In genomic region chr14:33959341-33959740, GRCm38 (mm10) we compare ENCODE assay signal across 10 mouse cellular contexts. TPM values are rescaled to one million over a fixed set of nuclear protein-coding genes. Genes with fewer than 3 reads are reported as not detected.
A peak's percentile ranks its signal among the peaks of the same experiment; 100 is the strongest.
DNase-seq lines count a peak whose midpoint lies in the region; ATAC-seq and TF ChIP-seq lines count a peak whose summit lies in the region.
"Had no signal": no experiment of that assay in that cellular context is flagged by ENCODE, and none has a peak within 500 bp of the region (broad histone marks: within the 10 kb centered on the region; RNA-seq: fewer than 3 reads in every experiment).

No protein-coding gene starts in this region.

- H3K4me2 ChIP-seq in liver, embryonic 14.5 days (ENCODE audit: low read depth): no peak overlapping the region

- no peak overlapping the region for H3K4me3 ChIP-seq in liver, embryonic 14.5 days (ENCODE audit: insufficient read depth in 1 of 2, low read depth in 2 of 2, low read length in 2 of 2)
- H3K4me3 ChIP-seq in testis, adult 2 months (ENCODE audit: control insufficient read depth, low read depth, low read length): no peak overlapping the region
- H3K4me3 ChIP-seq: myocyte had no signal

- H3K9ac ChIP-seq in liver, embryonic 14.5 days (replicated peaks): no peak overlapping the region

- no peaks in the 10 kb centered on the region for H3K4me1 ChIP-seq in liver, embryonic 14.5 days (replicated peaks; ENCODE audit: control insufficient read depth in 2 of 2, insufficient read depth in 2 of 2, low read length in 1 of 2)
- peaks cover 9% of the 10 kb centered on the region for H3K4me1 ChIP-seq in testis, adult 2 months (ENCODE audit: control insufficient read depth, insufficient read depth, low read length)

- H3K36me3 ChIP-seq in liver, embryonic 14.5 days (replicated peaks; ENCODE audit: control insufficient read depth, insufficient read depth, low read depth): no peaks in the 10 kb centered on the region
- no peaks in the 10 kb centered on the region for H3K36me3 ChIP-seq in testis, adult 2 months (ENCODE audit: control insufficient read depth, insufficient read depth, low read length)

- 10% methylated on average over 9 of the region's 9 CpGs for WGBS in liver, embryonic 14.5 days (ENCODE audit: insufficient replicate concordance)

- no peak for TF ChIP-seq EP300 in liver, embryonic 14.5 days (IDR thresholded peaks at IDR 0.05; ENCODE audit: low read depth)

- no peak for TF ChIP-seq POLR2A in testis, adult 2 months (IDR thresholded peaks at IDR 0.05; ENCODE audit: control insufficient read depth, low read depth, low read length)

- H3K9me3 ChIP-seq in liver, embryonic 14.5 days (ENCODE audit: control insufficient read depth, low read length): no peaks in the 10 kb centered on the region

- no peak overlapping the region for H3K27ac ChIP-seq in liver, embryonic 14.5 days
- H3K27ac ChIP-seq in testis, adult 2 months (ENCODE audit: control insufficient read depth, insufficient read depth, low read depth, low read length): no peak overlapping the region

- H3K27me3 ChIP-seq in liver, embryonic 14.5 days (ENCODE audit: control insufficient read depth, insufficient read depth, low read length): no peaks in the 10 kb centered on the region
- H3K27me3 ChIP-seq in testis, adult 2 months (ENCODE audit: control insufficient read depth, insufficient read depth, low read length): no peaks in the 10 kb centered on the region

- ATAC-seq in liver, embryonic 14.5 days (ENCODE audit: insufficient read depth): no peak

- TF ChIP-seq CTCF in liver, embryonic 14.5 days (IDR thresholded peaks at IDR 0.05; ENCODE audit: low read depth): peak; percentile 77
- TF ChIP-seq CTCF in testis, adult 2 months (IDR thresholded peaks at IDR 0.05; ENCODE audit: control insufficient read depth, insufficient read depth, insufficient replicate concordance, low read depth, low read length): peak; percentile 74; the same call in 1 of the 2 replicates

- DNase-seq in adrenal gland, adult (ENCODE audit: inconsistent age in 2 of 2, low spot score in 1 of 2): peak; percentile 44 to 81
- no peak for DNase-seq in adrenal gland, postnatal 4 days (ENCODE audit: low spot score in 2 of 2)
- DNase-seq in ovary, postnatal 14 days (ENCODE audit: low spot score): peak; percentile 50
- no peak for DNase-seq in ovary, postnatal 10 days (ENCODE audit: low spot score)
- DNase-seq in cerebellum, postnatal 36 days: peak; percentile 66 to 72
- peak; percentile 36 to 68 for DNase-seq in heart, postnatal 14 days
- DNase-seq in liver, embryonic 14.5 days (ENCODE audit: low read depth in 3 of 3, low spot score in 3 of 3): no peak

- intact Hi-C loops in heart, postnatal 14 days (cut with DNase I): loop anchor here (5.0 kb wide), 2 partner anchors 143 to 278 kb away; partner anchors contain the start of gene A630023A22Rik

RNA-seq across cellular contexts. Expression of gene Rbp3, which starts 5.5 kb away (rescaled TPM):
- total RNA-seq in adrenal gland, postnatal 4 days (2021): not detected
- total RNA-seq in heart, postnatal 14 days (2021): not detected
- 0.02 TPM in 2 replicates for polyA plus RNA-seq in liver, embryonic 14.5 days (2012; rRNA removed)
- not detected in 2 replicates for polyA plus RNA-seq in liver, embryonic 14.5 days (2014; fragmentation: Nextera tagmentation; extraction: Ambion mirVana)
- 0.02 TPM in 2 replicates for polyA plus RNA-seq in testis, adult 2 months (2012; rRNA removed)
- polyA plus RNA-seq: heart, embryonic 14.5 days had no signal

RNA-seq across cellular contexts. Expression of gene Gdf2, which starts 18.5 kb away (rescaled TPM):
- 1 to 10 TPM in 1 of 2 experiments, under 1 TPM in 1; 0.25 to 1.5 TPM for total RNA-seq in adrenal gland, postnatal 4 days (2021)
- under 1 TPM; 0.17 to 0.20 TPM for total RNA-seq in heart, postnatal 14 days (2021)
- 3.6 and 4.1 TPM in 2 replicates for polyA plus RNA-seq in liver, embryonic 14.5 days (2012; rRNA removed)
- 6.6 and 7.9 TPM in 2 replicates for polyA plus RNA-seq in liver, embryonic 14.5 days (2014; fragmentation: Nextera tagmentation; extraction: Ambion mirVana)
- not detected in 2 replicates for polyA plus RNA-seq in testis, adult 2 months (2012; rRNA removed)
- polyA plus RNA-seq: heart, embryonic 14.5 days; myocyte had no signal

RNA-seq across cellular contexts. Expression of gene Zfp488, which starts 19.2 kb away (rescaled TPM):
- total RNA-seq in adrenal gland, postnatal 4 days (2021): under 1 TPM; 0.08 to 0.17 TPM
- not detected for total RNA-seq in heart, postnatal 14 days (2021)
- 0.02 TPM in 1 of 2 replicates, not detected in the other for polyA plus RNA-seq in liver, embryonic 14.5 days (2012; rRNA removed)
- polyA plus RNA-seq in liver, embryonic 14.5 days (2014; fragmentation: Nextera tagmentation; extraction: Ambion mirVana): not detected in 2 replicates
- polyA plus RNA-seq in testis, adult 2 months (2012; rRNA removed): 0.46 and 0.55 TPM in 2 replicates
- polyA plus RNA-seq: heart, embryonic 14.5 days; myocyte had no signal

RNA-seq across cellular contexts. Expression of gene Gdf10, which starts 36.0 kb away (rescaled TPM):
- total RNA-seq in adrenal gland, postnatal 4 days (2021): 10 to 100 TPM; 10.9 to 11.6 TPM
- total RNA-seq in heart, postnatal 14 days (2021): 1 to 10 TPM; 2.6 to 3.9 TPM
- polyA plus RNA-seq in liver, embryonic 14.5 days (2012; rRNA removed): 3.7 and 3.9 TPM in 2 replicates
- polyA plus RNA-seq in liver, embryonic 14.5 days (2014; fragmentation: Nextera tagmentation; extraction: Ambion mirVana): 4.8 and 4.9 TPM in 2 replicates
- polyA plus RNA-seq in testis, adult 2 months (2012; rRNA removed): 0.26 and 1.3 TPM in 2 replicates
- polyA plus RNA-seq: myocyte had no signal

RNA-seq across cellular contexts. Expression of gene Gm30083, which starts 55.6 kb away (rescaled TPM):
- not detected for total RNA-seq in adrenal gland, postnatal 4 days (2021)
- not detected for total RNA-seq in heart, postnatal 14 days (2021)
- polyA plus RNA-seq in liver, embryonic 14.5 days (2012; rRNA removed): not detected in 2 replicates
- not detected in 2 replicates for polyA plus RNA-seq in liver, embryonic 14.5 days (2014; fragmentation: Nextera tagmentation; extraction: Ambion mirVana)
- 27.0 and 30.6 TPM in 2 replicates for polyA plus RNA-seq in testis, adult 2 months (2012; rRNA removed)
- polyA plus RNA-seq: heart, embryonic 14.5 days had no signal

Comparison
In these comparisons a context has a peak if more than half of its experiments do, and no peak if none do; other contexts are left out.
1. DNase-seq: peak in adrenal gland, adult (2 of 2), ovary, postnatal 14 days (single experiment), cerebellum, postnatal 36 days (2 of 2) and heart, postnatal 14 days (2 of 2); none in adrenal gland, postnatal 4 days (0 of 2), ovary, postnatal 10 days (single experiment) and liver, embryonic 14.5 days (0 of 3).